Mouse (Mus musculus) C2C12 (cell line): ENCODE measurements around the gene Zfp217. TPM values are rescaled to one million over a fixed set of nuclear protein-coding genes. Genes with fewer than 3 reads are reported as not detected.

Experiments
- H3K27me3 ChIP-seq: one replicate; pipeline ENCODE4 v1.6.1; 2011; ENCODE audit not compliant: control insufficient read depth, insufficient read depth, insufficient read length
- H3K36me3 ChIP-seq: one replicate; pipeline ENCODE4 v1.6.1; 2011; ENCODE audit not compliant: control insufficient read depth, insufficient read depth
- H3K4me3 ChIP-seq: one replicate; pipeline ENCODE4 v1.5.1; 2011; ENCODE audit warnings: mild to moderate bottlenecking, control low read depth; ENCODE audit not compliant: poor library complexity, insufficient read depth, severe bottlenecking
- H3K79me2 ChIP-seq: one replicate; pipeline ENCODE4 v1.6.1; 2011; ENCODE audit not compliant: control insufficient read depth, insufficient read depth
- H3K79me3 ChIP-seq: one replicate; pipeline ENCODE4 v1.6.1; 2011; ENCODE audit warnings: low read depth, control low read depth
- H3ac ChIP-seq: one replicate; pipeline ENCODE3; 2011; ENCODE audit warnings: low read depth; ENCODE audit not compliant: control insufficient read depth, insufficient read length
- CEBPB ChIP-seq: IDR thresholded peaks from one replicate; pipeline ENCODE4 v1.6.1; 2011; ENCODE audit warnings: low read depth, mild to moderate bottlenecking, control low read depth, moderate library complexity
- CTCF ChIP-seq: IDR thresholded peaks from one replicate; pipeline ENCODE4 v1.5.1; 2011; ENCODE audit not compliant: control insufficient read depth, insufficient read depth, insufficient read length
- FOSL1 ChIP-seq: IDR thresholded peaks from one replicate; pipeline ENCODE4 v1.8.0; 2011; ENCODE audit warnings: mild to moderate bottlenecking, low read length; ENCODE audit not compliant: poor library complexity, insufficient read depth, severe bottlenecking
- MAX ChIP-seq: IDR thresholded peaks from one replicate; pipeline ENCODE4 v1.6.1; 2011; ENCODE audit warnings: mild to moderate bottlenecking, control low read depth
- MYOD1 ChIP-seq: IDR thresholded peaks from one replicate; pipeline ENCODE4 v1.6.1; 2011; ENCODE audit warnings: low read depth; ENCODE audit not compliant: control insufficient read depth, insufficient read length
- MYOG ChIP-seq: IDR thresholded peaks from one replicate; pipeline ENCODE4 v1.6.1; 2011; ENCODE audit not compliant: control insufficient read depth, insufficient read length; ENCODE audit errors: extremely low read depth
- USF1 ChIP-seq: IDR thresholded peaks from one replicate; pipeline ENCODE4 v1.6.1; 2011; ENCODE audit warnings: low read depth, mild to moderate bottlenecking, control low read depth, moderate library complexity
- polyA plus RNA-seq: library from polyadenylated mRNA; unstranded; fragments of >200 nt; fragmentation: generic; extraction: Trizol; gene quantifications from one replicate; pipeline ENCODE4 v1.2.1, GENCODE M21; 2012; ENCODE audit warnings: missing spikeins

Gene Zfp217
- polyA plus RNA-seq, 1 experiment = 4.2 TPM

DNA sequence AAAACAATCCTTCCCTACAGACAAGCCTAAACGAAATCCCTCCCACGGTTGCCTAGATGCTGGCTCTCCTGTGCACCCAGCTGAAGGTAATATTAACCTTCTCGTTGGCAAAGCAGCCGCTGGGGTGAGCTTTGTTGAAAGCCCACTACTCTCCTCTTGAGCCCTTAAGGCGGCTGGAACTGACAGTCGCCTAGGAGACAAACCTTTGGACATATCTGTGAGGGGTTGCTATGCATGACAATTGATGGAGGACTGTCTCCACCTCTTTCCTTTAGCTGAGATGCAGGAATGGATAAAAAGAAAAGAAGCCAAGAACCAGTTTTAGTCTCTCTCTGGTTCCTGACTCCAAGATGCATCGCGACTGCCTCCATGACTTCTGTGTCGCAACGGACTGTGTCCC is 17.7 kb upstream of the Zfp217 start:
- H3K79me2 ChIP-seq = no peaks in the 10 kb centered on the region
- no peaks in the 10 kb centered on the region for H3K79me3 ChIP-seq
- no peak overlapping the region for H3ac ChIP-seq
- peaks cover 4% of the 10 kb centered on the region for H3K27me3 ChIP-seq
- TF ChIP-seq CTCF (no peak), MYOD1 (no peak), MAX (no peak), CEBPB (no peak), FOSL1 (no peak), USF1 (no peak), MYOG (no peak)
- H3K36me3 ChIP-seq = no peaks in the 10 kb centered on the region
- H3K4me3 ChIP-seq = no peak overlapping the region

DNA sequence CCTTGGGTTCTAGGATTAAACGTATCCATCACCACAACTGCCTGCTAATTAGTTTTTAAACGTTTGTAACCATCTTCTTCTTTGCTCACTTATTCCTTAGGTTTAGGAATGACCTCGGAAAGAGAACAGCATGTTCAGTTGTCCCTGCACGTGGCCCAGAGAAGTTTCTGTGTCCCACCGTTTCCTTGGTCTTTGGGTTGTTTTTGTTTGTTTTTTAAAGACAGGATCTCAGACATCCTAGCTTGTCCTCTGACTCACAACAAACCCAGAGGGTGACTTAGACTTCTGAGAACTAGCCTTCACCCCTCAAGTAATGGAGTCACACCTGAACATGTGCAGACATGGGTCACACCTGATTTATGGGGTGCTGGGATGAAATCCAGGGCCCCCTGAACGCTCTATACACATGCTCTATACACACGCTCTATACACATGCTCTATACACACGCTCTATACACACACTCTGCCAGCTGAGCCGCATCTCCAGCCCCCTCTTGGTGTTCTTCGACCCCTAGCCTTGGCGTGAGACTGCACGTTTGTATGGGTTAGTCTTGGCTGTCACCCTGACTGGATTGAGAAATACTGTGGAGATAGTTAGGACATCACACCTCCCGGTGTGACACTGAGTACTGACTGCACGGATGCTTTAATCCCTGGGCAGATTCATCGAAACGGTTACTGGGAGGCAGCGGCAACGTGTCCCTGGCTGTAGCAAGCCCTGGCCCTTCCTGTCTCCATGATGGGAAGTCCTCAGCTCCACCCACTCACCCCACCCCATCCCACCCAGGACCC is 16.0 kb upstream of the Zfp217 start:
- Histone ChIP-seq H3K27me3 (peaks cover 4% of the 10 kb centered on the region), H3ac (no peak overlapping the region), H3K36me3 (no peaks in the 10 kb centered on the region), H3K4me3 (no peak overlapping the region), H3K79me2 (no peaks in the 10 kb centered on the region), H3K79me3 (no peaks in the 10 kb centered on the region)
- TF ChIP-seq MYOG = no peak
- TF ChIP-seq USF1 = no peak
- no peak for TF ChIP-seq MYOD1

DNA sequence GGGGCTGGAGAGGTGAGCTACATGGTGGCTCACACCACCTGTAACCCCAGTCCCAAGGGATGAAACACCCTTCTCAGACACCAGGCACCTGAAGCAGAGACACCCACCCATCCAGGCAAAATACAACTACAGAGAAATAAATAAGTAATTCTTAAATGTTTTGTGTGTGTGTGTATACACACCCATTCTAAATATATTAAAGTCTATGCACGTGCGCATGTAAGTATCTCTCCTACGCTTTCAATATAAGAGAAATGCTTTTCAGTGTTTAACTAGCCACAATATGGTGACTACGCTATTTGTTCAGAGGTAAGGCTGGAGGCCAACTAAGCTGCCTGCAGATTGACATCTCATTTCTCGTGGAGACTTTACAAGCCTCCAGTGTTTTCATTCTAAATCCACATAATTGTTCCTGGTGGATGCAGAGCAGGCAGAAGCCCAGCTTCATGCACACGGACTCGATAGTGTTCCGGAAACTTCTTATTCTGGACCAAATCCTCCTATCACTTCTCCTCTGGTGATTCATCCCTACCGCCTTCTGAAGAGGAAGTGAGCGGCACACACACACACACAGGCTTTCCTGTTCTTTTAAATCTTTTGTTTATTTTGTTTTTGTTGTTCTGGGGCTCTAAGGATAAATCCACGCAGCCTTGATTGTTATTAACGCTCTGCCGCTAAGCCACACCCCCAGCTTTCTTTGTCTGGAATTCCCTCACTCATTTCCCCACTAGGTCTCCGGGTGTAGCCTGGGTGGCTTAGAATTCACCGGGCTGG is 12.1 kb upstream of the Zfp217 start:
- Histone ChIP-seq H3K79me3 (no peaks in the 10 kb centered on the region), H3K79me2 (no peaks in the 10 kb centered on the region), H3ac (no peak overlapping the region), H3K4me3 (no peak overlapping the region), H3K27me3 (no peaks in the 10 kb centered on the region), H3K36me3 (no peaks in the 10 kb centered on the region)
- TF ChIP-seq MAX (no peak), CTCF (no peak), CEBPB (no peak), USF1 (no peak), MYOD1 (no peak)

DNA sequence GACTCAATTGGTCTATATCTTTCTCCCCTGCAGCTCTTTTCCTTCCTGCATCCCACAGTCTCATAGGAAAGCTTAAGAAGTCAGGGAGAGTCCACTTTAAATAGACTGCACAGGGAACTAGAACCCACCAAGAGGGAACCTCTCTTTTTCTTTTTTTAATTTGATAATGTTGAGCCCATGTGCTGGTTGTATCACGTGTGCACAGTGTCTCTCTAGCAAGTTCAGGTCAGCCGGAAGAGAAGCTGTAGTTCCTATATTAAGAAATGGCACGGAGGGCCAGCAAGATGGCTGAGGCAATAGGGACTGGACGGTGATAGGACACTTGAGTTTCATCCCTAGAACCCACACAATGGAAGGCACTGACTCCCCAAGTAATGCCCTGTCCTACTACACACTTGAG is 11.1 kb upstream of the Zfp217 start:
- Histone ChIP-seq H3K79me3 (no peaks in the 10 kb centered on the region), H3K4me3 (no peak overlapping the region), H3K79me2 (no peaks in the 10 kb centered on the region), H3K27me3 (no peaks in the 10 kb centered on the region), H3K36me3 (no peaks in the 10 kb centered on the region), H3ac (no peak overlapping the region)
- TF ChIP-seq FOSL1 (no peak), CEBPB (no peak), MAX (no peak), USF1 (no peak), CTCF (no peak), MYOD1 (no peak), MYOG (no peak)

DNA sequence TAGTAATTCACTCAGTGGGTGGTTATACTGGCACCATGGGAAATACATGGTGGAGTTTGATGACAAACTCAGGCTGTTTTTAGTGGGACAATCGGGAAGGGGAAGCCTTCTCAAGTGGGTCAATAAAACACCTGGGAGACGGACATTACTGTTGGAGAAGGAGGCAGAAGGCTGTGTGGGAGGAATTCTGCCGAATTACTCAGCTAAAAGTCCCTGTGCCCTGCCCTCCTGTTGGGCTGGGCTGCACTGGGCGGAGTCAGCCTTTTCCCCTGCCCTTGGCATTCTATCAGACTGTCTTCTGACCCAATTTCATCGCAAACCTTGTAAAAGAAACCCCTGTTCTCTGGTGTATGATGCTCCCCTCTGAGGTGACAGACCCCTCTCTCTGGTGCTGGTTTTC is 10.3 kb upstream of the Zfp217 start:
- Histone ChIP-seq H3K79me2 (no peaks in the 10 kb centered on the region), H3K79me3 (no peaks in the 10 kb centered on the region), H3K4me3 (no peak overlapping the region), H3K27me3 (no peaks in the 10 kb centered on the region), H3ac (no peak overlapping the region), H3K36me3 (no peaks in the 10 kb centered on the region)
- TF ChIP-seq MYOG (no peak), CTCF (no peak), CEBPB (no peak), MAX (no peak), USF1 (no peak)

DNA sequence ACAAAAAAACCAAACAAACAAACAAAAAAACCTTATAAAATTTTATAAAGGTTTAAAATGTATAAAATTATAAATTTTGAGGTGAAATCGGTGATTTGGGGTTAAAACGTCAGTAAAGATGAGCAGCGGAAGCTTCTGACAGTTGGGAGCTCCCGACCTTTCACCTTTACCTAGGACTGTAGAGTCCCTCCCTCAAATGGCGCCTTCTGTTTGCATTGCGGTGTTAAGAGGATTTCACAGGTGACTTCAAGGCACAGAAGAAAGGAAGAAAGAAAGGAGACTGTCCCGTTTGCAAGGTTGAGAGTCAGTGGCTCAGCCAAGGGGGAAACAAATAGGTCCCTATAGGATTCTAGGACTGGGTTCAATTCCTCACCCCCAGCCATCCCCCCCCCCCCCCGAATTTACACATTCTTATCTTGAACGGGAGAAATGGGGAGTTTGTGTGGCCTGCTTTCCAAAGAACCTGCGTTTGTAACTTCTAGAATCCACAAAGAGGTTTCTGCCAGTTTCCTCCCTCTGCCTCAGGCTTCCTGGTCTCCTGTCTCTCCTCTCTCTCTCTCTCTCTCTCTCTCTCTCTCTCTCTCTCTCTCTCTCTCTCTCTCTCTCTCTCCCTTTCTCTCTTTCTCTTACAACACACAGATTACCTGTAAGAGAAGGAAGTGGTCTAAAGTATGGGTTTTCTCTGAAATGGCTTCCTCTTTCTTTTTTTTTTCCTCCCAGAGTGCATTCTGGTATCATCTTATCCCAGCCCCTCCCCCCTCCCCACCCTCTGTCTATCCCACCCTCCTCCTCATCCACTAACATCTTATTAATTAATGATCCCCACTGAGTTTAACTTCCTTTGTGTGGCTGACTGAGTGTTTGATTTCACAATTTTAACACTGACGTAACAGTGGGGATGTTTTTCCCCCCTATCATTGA is 9.6 kb upstream of the Zfp217 start:
- TF ChIP-seq MYOD1 (no peak), MYOG (no peak), USF1 (no peak), CTCF (no peak), FOSL1 (no peak), CEBPB (no peak)
- Histone ChIP-seq H3K79me2 (no peaks in the 10 kb centered on the region), H3K36me3 (no peaks in the 10 kb centered on the region), H3ac (no peak overlapping the region), H3K79me3 (no peaks in the 10 kb centered on the region), H3K27me3 (no peaks in the 10 kb centered on the region), H3K4me3 (no peak overlapping the region)
